In the genomic region with DNA sequence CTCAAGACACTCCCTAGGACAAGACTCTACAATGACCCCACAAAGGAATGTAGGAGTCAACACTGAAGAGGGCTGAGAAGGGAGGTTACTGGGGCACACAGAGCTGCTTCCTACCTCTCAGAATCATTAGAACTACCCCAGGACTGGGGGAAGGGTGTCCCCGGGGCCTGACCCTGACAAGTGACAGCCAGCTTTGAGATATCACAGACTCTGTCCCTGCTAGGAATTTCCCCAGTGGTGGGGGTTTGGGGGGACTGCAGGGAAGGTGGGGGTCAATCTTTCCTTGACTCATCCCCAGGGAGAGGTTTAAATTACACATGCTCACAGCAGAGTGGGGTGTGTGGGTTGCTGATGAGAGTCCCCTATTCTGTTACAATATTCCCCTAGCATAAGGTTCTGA, we compare ENCODE assay signal across 14 mouse cellular contexts. TPM values are rescaled to one million over a fixed set of nuclear protein-coding genes. Genes with fewer than 3 reads are reported as not detected.
A peak's percentile ranks its signal among the peaks of the same experiment; 100 is the strongest.
DNase-seq lines count a peak whose midpoint lies in the region; ATAC-seq and TF ChIP-seq lines count a peak whose summit lies in the region.
"Had no signal": no experiment of that assay in that cellular context is flagged by ENCODE, and none has a peak within 500 bp of the region (broad histone marks: within the 10 kb centered on the region; RNA-seq: fewer than 3 reads in every experiment).

No protein-coding gene starts in this region.

- intact Hi-C loops in heart, postnatal 36 days (cut with DNase I), result no loop called here
- intact Hi-C loops in gastrocnemius, adult 2 months (cut with DNase I), result no loop called here

- H3K4me2 ChIP-seq in heart, embryonic 11.5 days, result peak overlapping the region; percentile 43
- no peak overlapping the region for H3K4me2 ChIP-seq in kidney, postnatal 0 days (ENCODE audit: low read length)
- H3K4me2 ChIP-seq in forebrain, embryonic 14.5 days (ENCODE audit: low read length), result no peak overlapping the region
- H3K4me2 ChIP-seq: embryonic facial prominence, embryonic 15.5 days had no signal

- peaks cover 49% of the 10 kb centered on the region for H3K4me1 ChIP-seq in heart, embryonic 11.5 days (ENCODE audit: control insufficient read depth, insufficient read depth, low read length)
- H3K4me1 ChIP-seq in kidney, postnatal 0 days (replicated peaks; ENCODE audit: insufficient read depth, low read length), result peaks cover 24% of the 10 kb centered on the region
- H3K4me1 ChIP-seq in forebrain, embryonic 14.5 days (ENCODE audit: control insufficient read depth, insufficient read depth, low read length), result peaks cover 40% of the 10 kb centered on the region

- DNase-seq in heart, postnatal 36 days, result no peak
- peak; percentile 78 for DNase-seq in kidney, postnatal 0 days (ENCODE audit: low spot score)
- DNase-seq in kidney, postnatal 10 days, result no peak
- peak; percentile 66 for DNase-seq in embryo, embryonic 10.5 days (ENCODE audit: low spot score)
- no peak for DNase-seq in forebrain, embryonic 14.5 days (ENCODE audit: low spot score)
- DNase-seq in gastrocnemius, adult 2 months, result no peak
- no peak for DNase-seq in B cell, adult 2 months
- DNase-seq: adrenal gland, postnatal 10 days; cerebellum, adult 11-12 months; kidney, adult 11 months; right cerebral cortex, postnatal 14 days; thymus, postnatal 36 days had no signal

- no peak overlapping the region for H3K9ac ChIP-seq in heart, embryonic 11.5 days (ENCODE audit: low read depth, low read length)
- H3K9ac ChIP-seq in kidney, postnatal 0 days (ENCODE audit: low read depth, low read length), result no peak overlapping the region
- H3K9ac ChIP-seq in forebrain, embryonic 14.5 days (ENCODE audit: low read length), result no peak overlapping the region
- H3K9ac ChIP-seq: embryonic facial prominence, embryonic 15.5 days had no signal

- H3K27me3 ChIP-seq in heart, embryonic 11.5 days (ENCODE audit: control insufficient read depth, insufficient read depth, low read length), result no peaks in the 10 kb centered on the region
- H3K27me3 ChIP-seq in kidney, postnatal 0 days (ENCODE audit: insufficient read depth, low read length), result no peaks in the 10 kb centered on the region
- no peaks in the 10 kb centered on the region for H3K27me3 ChIP-seq in forebrain, embryonic 14.5 days (replicated peaks; ENCODE audit: control insufficient read depth, insufficient read depth, low read length)
- H3K27me3 ChIP-seq: embryonic facial prominence, embryonic 15.5 days had no signal

- H3K9me3 ChIP-seq in heart, embryonic 11.5 days (replicated peaks; ENCODE audit: control insufficient read depth, low read length), result no peaks in the 10 kb centered on the region
- H3K9me3 ChIP-seq in kidney, postnatal 0 days (replicated peaks; ENCODE audit: low read length), result no peaks in the 10 kb centered on the region
- no peaks in the 10 kb centered on the region for H3K9me3 ChIP-seq in forebrain, embryonic 14.5 days (replicated peaks; ENCODE audit: control insufficient read depth, low read length)
- H3K9me3 ChIP-seq: embryonic facial prominence, embryonic 15.5 days had no signal

- peaks cover 4% of the 10 kb centered on the region; the same call in 1 of the 2 replicates for H3K36me3 ChIP-seq in heart, embryonic 11.5 days (ENCODE audit: control insufficient read depth, insufficient read depth, low read length)
- peaks cover 21% of the 10 kb centered on the region for H3K36me3 ChIP-seq in kidney, postnatal 0 days (ENCODE audit: insufficient read depth, low read length)
- peaks cover 40% of the 10 kb centered on the region; the same call in 1 of the 2 replicates for H3K36me3 ChIP-seq in forebrain, embryonic 14.5 days (ENCODE audit: control insufficient read depth, insufficient read depth, low read length)

- H3K4me3 ChIP-seq in heart, embryonic 11.5 days (ENCODE audit: low read depth, low read length), result no peak overlapping the region
- H3K4me3 ChIP-seq in kidney, postnatal 0 days (replicated peaks; ENCODE audit: low read depth, low read length), result no peak overlapping the region
- H3K4me3 ChIP-seq in forebrain, embryonic 14.5 days (ENCODE audit: low read depth, low read length), result no peak overlapping the region
- H3K4me3 ChIP-seq in gastrocnemius, adult 2 months, result no peak overlapping the region
- H3K4me3 ChIP-seq: embryonic facial prominence, embryonic 15.5 days had no signal

- no peak for TF ChIP-seq CTCF in kidney, postnatal 0 days (IDR thresholded peaks at IDR 0.05; ENCODE audit: low read depth)
- TF ChIP-seq CTCF in gastrocnemius, adult 2 months (IDR thresholded peaks at IDR 0.05), result no peak

- WGBS in heart, embryonic 11.5 days (ENCODE audit: insufficient replicate concordance), result 6% methylated on average over 1 of the region's 1 CpGs
- 19% methylated on average over 1 of the region's 1 CpGs for WGBS in kidney, postnatal 0 days
- 0% methylated on average over 1 of the region's 1 CpGs for WGBS in forebrain, embryonic 14.5 days

- peak; percentile 51; the same call in 1 of the 2 replicates for ATAC-seq in heart, embryonic 11.5 days (replicated peaks; ENCODE audit: insufficient number of reproducible peaks, low FRiP score, low TSS enrichment)
- peak; percentile 59 for ATAC-seq in kidney, postnatal 0 days (replicated peaks; ENCODE audit: low FRiP score, low read depth)
- no peak for ATAC-seq in forebrain, embryonic 14.5 days

- peak overlapping the region; percentile 74 for H3K27ac ChIP-seq in heart, embryonic 11.5 days (ENCODE audit: low read depth, low read length)
- H3K27ac ChIP-seq in kidney, postnatal 0 days, result peak overlapping the region; percentile 42; the same call in 1 of the 2 replicates
- peak overlapping the region; percentile 70; the same call in 1 of the 2 replicates for H3K27ac ChIP-seq in forebrain, embryonic 14.5 days (ENCODE audit: low read depth, low read length)
- H3K27ac ChIP-seq in gastrocnemius, adult 2 months, result no peak overlapping the region
- H3K27ac ChIP-seq: embryonic facial prominence, embryonic 15.5 days had no signal

RNA-seq across cellular contexts. Expression of gene Pbx1, which starts 22.0 kb away (rescaled TPM):
- polyA plus RNA-seq in heart, embryonic 11.5 days (2014; fragmentation: Nextera tagmentation; extraction: Ambion mirVana), result 25.0 and 33.5 TPM in 2 replicates
- total RNA-seq in heart, postnatal 36 days (2021), result 10 to 100 TPM; 47.2 to 63.0 TPM
- 55.7 and 59.4 TPM in 2 replicates for polyA plus RNA-seq in kidney, postnatal 0 days (2015; fragmentation: Nextera tagmentation; extraction: Ambion mirVana)
- 66.7 and 76.8 TPM in 2 replicates for polyA plus RNA-seq in forebrain, embryonic 14.5 days (2014; fragmentation: Nextera tagmentation; extraction: Ambion mirVana)
- total RNA-seq in gastrocnemius, adult 2 months (2021), result 10 to 100 TPM; 16.9 to 29.3 TPM

Comparison
In these comparisons a context has a peak if more than half of its experiments do, and no peak if none do; other contexts are left out.
1. DNase-seq: peak in kidney, postnatal 0 days (single experiment) and embryo, embryonic 10.5 days (single experiment); none in heart, postnatal 36 days (0 of 2), kidney, postnatal 10 days (single experiment), forebrain, embryonic 14.5 days (single experiment), gastrocnemius, adult 2 months (single experiment) and B cell, adult 2 months (0 of 2).